Mouse (Mus musculus) E14TG2a.4 (cell line): ENCODE results near the gene Zfr.
"Not testable (repeated sequence)": the region's sequence is repeated elsewhere in the genome, so short reads cannot be mapped to it uniquely, and the experiment has no call there.

Source experiments
- H3K27me3 ChIP-seq: 2 replicates; pipeline ENCODE4 v1.6.1; 2014; ENCODE audit warnings: low read length, control low read depth; ENCODE audit not compliant: insufficient read depth
- H3K36me3 ChIP-seq: 2 replicates; pipeline ENCODE4 v1.6.1; 2014; ENCODE audit warnings: low read length, control low read depth; ENCODE audit not compliant: insufficient read depth
- H3K4me1 ChIP-seq: replicated peaks from 2 replicates; pipeline ENCODE4 v1.6.1; 2014; ENCODE audit warnings: low read depth, low read length, control low read depth
- H3K4me3 ChIP-seq: replicated peaks from 2 replicates; pipeline ENCODE4 v1.5.1; 2014; ENCODE audit warnings: mild to moderate bottlenecking, low read length
- H3K9me3 ChIP-seq: 2 replicates; pipeline ENCODE4 v1.6.1; 2014; ENCODE audit warnings: low read length, control low read depth
- CTCF ChIP-seq: conservative IDR thresholded peaks from 2 replicates; pipeline ENCODE4 v1.5.1; 2014; ENCODE audit warnings: low read length
- NANOG ChIP-seq: IDR thresholded peaks from 2 replicates; pipeline ENCODE4 v1.6.1; 2014; ENCODE audit warnings: borderline replicate concordance, low read length, mixed read lengths
- POU5F1 ChIP-seq: IDR thresholded peaks from 2 replicates; pipeline ENCODE4 v1.6.1; 2014; ENCODE audit warnings: low read length, borderline replicate concordance

Zfr gene

DNA sequence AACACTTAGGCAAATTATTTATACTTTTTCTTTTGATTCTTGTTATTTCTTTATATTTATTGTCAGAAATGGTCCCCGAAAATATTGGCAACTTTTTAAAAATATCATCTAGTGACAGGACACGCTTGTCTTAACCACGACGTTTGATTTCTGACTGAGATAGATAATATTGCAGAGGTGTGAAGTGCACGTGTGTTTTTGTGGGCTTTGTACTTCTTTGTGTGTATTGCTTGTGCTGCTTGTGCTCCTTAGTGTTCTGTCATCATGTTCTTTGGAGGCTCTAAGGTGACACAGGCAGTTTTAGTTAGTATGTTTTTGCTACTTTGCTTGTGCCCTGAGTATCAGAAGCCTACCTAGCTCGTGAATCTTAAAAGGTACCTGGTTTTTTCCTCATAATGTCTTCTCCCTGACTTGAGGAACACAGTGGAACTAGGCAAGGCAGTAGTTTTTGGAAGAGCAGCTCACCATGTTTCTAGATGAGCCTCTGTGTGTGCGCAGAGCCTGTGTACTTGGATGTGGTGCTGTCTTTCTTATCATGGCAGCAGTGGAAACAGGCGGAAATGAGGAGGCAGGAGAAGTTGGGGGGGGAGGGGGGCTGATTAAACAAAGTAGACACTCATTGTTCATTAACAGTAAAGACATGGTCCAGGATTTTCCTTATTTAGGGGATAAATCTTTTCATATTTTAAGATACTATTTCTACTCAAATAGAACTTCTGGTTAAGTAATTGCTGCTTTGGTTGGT, 23.5 kb downstream of the Zfr start:
- Histone ChIP-seq H3K27me3 (no peaks in the 10 kb centered on the region), H3K4me1 (peaks cover 4% of the 10 kb centered on the region; the same call in 1 of the 2 replicates), H3K36me3 (peaks cover 62% of the 10 kb centered on the region), H3K4me3 (no peak overlapping the region), H3K9me3 (no peaks in the 10 kb centered on the region)
- TF ChIP-seq POU5F1 (no peak), CTCF (no peak), NANOG (no peak)

DNA sequence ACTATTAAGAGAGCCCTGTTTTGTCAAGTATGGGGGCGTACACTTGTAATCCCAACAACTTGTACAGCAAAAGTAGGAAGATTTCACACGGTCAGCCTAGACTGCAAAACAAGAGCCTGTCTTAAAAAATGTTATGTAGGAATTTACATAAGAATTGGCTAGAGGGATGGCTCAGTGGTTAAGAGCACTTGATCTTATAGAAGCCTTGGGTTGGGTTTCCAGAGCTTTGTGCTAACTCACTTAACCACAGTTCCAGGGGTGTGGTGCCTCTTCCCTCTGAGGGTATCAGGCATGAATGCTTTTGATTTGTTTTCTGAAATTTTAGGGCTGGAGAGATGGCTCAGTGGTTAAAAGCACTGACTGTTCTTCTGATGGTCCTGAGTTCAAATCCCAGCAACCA, 29.8 kb downstream of the Zfr start:
- TF ChIP-seq CTCF: no peak
- TF ChIP-seq POU5F1: peak; percentile 21; the same call in 1 of the 2 replicates
- TF ChIP-seq NANOG: peak; percentile 12; the same call in 1 of the 2 replicates
- Histone ChIP-seq H3K4me3 (no peak overlapping the region), H3K4me1 (peaks cover 7% of the 10 kb centered on the region), H3K9me3 (peaks cover 7% of the 10 kb centered on the region), H3K27me3 (no peaks in the 10 kb centered on the region), H3K36me3 (peaks cover 82% of the 10 kb centered on the region)

DNA sequence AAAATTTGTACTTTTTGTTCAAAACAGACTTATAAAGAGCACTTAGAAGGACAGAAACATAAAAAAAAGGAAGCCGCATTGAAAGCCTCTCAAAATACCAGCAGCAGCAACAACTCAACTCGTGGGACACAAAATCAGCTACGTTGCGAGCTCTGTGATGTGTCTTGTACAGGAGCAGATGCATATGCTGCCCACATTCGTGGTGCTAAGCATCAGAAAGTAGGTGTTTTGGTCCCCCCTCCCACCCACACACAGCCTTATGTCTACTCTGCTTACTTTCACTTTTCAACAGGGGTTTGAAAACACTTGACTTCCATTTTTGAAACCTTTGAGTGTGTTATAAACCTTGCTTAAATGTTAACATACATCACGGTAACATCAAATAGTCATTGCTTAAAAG, 31.9 kb downstream of the Zfr start:
- TF ChIP-seq CTCF: no peak
- TF ChIP-seq NANOG: no peak

DNA sequence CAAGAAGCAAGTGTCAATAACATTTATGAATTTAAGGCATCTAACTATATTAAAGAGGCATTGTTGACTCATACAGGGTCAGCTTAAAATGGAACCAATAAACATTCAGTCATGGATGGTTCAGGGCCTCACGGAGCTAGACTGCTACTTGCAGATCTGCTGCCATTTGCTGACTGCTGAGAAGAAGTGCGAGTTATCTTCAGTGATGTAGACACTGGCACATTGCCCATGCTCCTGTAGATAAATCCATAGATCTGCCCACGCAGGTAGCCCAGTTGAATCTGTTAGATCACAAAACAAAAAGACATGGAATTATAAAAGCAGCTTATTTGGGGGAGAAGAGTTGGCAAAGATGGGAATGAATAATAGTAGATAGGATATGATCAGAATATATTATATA, 36.1 kb downstream of the Zfr start:
- no peak overlapping the region for H3K4me3 ChIP-seq
- peaks cover 94% of the 10 kb centered on the region for H3K36me3 ChIP-seq
- TF ChIP-seq NANOG (no peak), POU5F1 (no peak), CTCF (no peak)
- peaks cover 7% of the 10 kb centered on the region for H3K9me3 ChIP-seq
- H3K4me1 ChIP-seq: no peaks in the 10 kb centered on the region
- no peaks in the 10 kb centered on the region for H3K27me3 ChIP-seq

More for the DNA sequence above, 31.9 kb downstream of the Zfr start:
- no peaks in the 10 kb centered on the region for H3K27me3 ChIP-seq
- peaks cover 90% of the 10 kb centered on the region for H3K36me3 ChIP-seq
- H3K9me3 ChIP-seq: peaks cover 7% of the 10 kb centered on the region
- no peak overlapping the region for H3K4me3 ChIP-seq
- H3K4me1 ChIP-seq: peaks cover 7% of the 10 kb centered on the region

DNA sequence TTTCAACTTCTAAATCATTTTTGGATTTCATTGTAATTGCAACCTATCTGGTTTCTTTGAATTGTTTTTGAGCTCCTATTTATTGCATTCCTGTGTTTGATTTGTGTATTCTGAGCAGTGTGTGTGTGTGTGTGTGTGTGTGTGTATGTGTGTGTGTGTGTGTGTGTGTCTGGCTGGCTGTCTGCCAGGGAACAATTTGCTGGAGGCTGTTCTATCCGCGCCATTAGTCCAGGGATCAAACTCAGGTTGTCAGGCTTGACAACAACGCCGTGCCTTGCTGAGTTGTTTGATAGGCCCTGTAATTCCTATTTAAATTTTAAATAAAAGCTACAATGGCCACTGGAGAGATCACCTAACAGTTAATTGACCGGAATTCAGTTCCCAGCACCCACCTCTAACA, 60.5 kb downstream of the Zfr start:
- no peaks in the 10 kb centered on the region for H3K9me3 ChIP-seq
- H3K36me3 ChIP-seq: peaks cover 81% of the 10 kb centered on the region
- no peaks in the 10 kb centered on the region for H3K4me1 ChIP-seq
- no peak overlapping the region for H3K4me3 ChIP-seq
- TF ChIP-seq NANOG (no peak), CTCF (no peak), POU5F1 (no peak)
- H3K27me3 ChIP-seq: no peaks in the 10 kb centered on the region

DNA sequence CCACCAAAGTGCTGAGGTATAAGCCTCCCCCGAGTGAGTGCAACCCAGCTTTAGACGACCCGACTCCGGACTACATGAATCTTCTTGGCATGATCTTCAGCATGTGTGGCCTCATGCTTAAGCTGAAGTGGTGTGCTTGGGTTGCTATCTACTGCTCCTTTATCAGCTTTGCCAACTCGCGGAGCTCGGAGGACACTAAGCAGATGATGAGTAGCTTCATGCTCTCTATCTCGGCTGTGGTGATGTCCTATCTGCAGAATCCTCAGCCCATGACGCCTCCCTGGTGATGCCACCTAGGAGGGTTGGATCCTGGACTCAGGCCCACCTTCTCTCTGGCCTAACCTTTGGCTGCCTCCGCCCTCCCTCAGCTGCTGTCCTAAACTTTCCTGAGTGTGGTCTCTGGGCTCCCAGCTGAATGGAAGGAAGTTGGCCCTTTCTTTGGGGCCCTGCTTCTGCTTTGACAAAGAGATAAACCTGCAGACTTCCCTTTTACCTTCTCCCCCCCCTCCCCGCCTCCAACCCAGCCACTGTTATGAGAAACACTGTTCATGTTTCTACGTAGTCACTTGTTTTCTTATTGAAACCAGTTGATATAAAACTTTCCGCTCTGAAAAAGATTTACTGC, 63.7 kb downstream of the Zfr start:
- peaks cover 77% of the 10 kb centered on the region for H3K36me3 ChIP-seq
- not testable (repeated sequence) for H3K4me1 ChIP-seq, H3K4me3 ChIP-seq, H3K27me3 ChIP-seq, H3K9me3 ChIP-seq

DNA sequence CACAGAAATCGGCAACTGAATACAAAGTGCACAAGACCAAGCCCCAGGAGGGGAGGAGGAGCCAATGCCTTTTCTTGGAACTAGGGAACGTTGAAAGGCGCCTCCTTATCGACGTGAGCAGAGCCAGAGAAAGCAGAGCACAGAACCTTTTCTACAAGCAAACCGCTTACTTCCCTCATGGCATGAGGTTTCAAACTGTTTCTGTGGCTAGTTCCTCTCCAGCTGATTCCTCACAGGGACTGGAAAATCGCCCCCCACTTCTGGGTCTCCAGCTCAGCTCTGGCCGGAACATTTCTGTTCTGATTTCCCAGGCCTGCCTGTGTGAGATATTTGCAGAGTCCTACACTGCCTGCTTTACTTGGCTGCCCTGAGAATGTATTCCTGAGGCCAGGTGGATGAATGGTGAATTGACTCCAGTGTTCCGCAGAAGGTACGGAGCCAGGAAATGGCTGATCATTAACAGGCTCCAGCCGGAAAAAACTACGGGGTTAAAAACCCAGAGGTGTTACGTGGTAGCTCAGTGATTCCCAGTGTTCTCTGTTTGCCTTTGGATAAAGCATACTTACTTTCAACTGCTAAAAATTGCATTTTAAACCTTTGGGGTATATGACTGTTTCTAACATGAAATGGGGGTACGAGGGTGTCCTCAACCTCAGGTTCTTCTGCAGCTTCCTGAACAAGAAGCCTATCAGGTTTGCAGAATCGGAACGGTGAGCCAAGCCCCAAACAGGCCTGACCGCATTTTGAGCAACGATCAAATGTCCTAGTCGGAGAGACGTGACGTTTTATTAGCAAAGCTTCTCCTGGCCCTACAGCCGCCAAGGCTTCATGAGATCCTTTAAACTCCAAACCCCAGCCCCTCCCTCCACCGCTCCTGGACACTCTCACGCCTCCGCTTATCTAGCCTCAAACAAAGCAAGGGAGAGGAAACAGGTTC, 76.5 kb downstream of the Zfr start:
- no peak for TF ChIP-seq POU5F1
- Histone ChIP-seq H3K36me3 (peaks cover 10% of the 10 kb centered on the region), H3K4me1 (peaks cover 59% of the 10 kb centered on the region), H3K9me3 (no peaks in the 10 kb centered on the region), H3K4me3 (peak overlapping the region; percentile 35), H3K27me3 (peaks cover 6% of the 10 kb centered on the region)
